Mouse (Mus musculus): ENCODE data around the gene Carns1. TPM values are rescaled to one million over a fixed set of nuclear protein-coding genes. Genes with fewer than 3 reads are reported as not detected.
"Not testable (repeated sequence)": the region's sequence is repeated elsewhere in the genome, so short reads cannot be mapped to it uniquely, and the experiment has no call there.

The Carns1 gene
- polyA plus RNA-seq, 1 experiment from 2014 or later: 2.6 TPM

- peaks cover 14% of the 10 kb centered on the region; the same call in 1 of the 2 replicates for H3K36me3 ChIP-seq (ENCODE audit: insufficient read depth, low read length)
- TF ChIP-seq CTCF (IDR thresholded peaks at IDR 0.05): peak; percentile 61
- H3K27me3 ChIP-seq (replicated peaks; ENCODE audit: insufficient read depth, low read length); H3K9me3 ChIP-seq (ENCODE audit: low read length); H3K4me2 ChIP-seq (replicated peaks; ENCODE audit: low read depth, low read length); DNase-seq (ENCODE audit: low spot score); H3K4me3 ChIP-seq (ENCODE audit: low read depth, low read length); H3K9ac ChIP-seq (replicated peaks; ENCODE audit: low read depth); H3K4me1 ChIP-seq (ENCODE audit: insufficient read depth, low read depth, low read length); H3K27ac ChIP-seq (ENCODE audit: low read length): not testable (repeated sequence)
- peak; percentile 54; the same call in 1 of the 2 replicates for ATAC-seq
- 20% methylated on average over 7 of the region's 8 CpGs for WGBS
Observed at GRCm38 (mm10) chr19:4135963-4136345, 39.3 kb downstream of the Carns1 start.

- not testable (repeated sequence) for ATAC-seq; H3K4me1 ChIP-seq (ENCODE audit: insufficient read depth, low read depth, low read length); H3K4me2 ChIP-seq (replicated peaks; ENCODE audit: low read depth, low read length); H3K9me3 ChIP-seq (ENCODE audit: low read length); H3K4me3 ChIP-seq (ENCODE audit: low read depth, low read length); H3K27ac ChIP-seq (ENCODE audit: low read length); H3K27me3 ChIP-seq (replicated peaks; ENCODE audit: insufficient read depth, low read length); DNase-seq (ENCODE audit: low spot score); H3K9ac ChIP-seq (replicated peaks; ENCODE audit: low read depth)
- peaks cover 14% of the 10 kb centered on the region; the same call in 1 of the 2 replicates for H3K36me3 ChIP-seq (ENCODE audit: insufficient read depth, low read length)
- 77% methylated on average over 6 of the region's 6 CpGs for WGBS
Observed at GRCm38 (mm10) chr19:4135229-4135962, 39.9 kb downstream of the Carns1 start.

GRCm38 (mm10) chr19:4134354-4134753 lies 40.9 kb downstream of the Carns1 start:
- H3K27ac ChIP-seq (ENCODE audit: low read length): no peak overlapping the region
- no peaks in the 10 kb centered on the region for H3K4me1 ChIP-seq (ENCODE audit: insufficient read depth, low read depth, low read length)
- H3K27me3 ChIP-seq (replicated peaks; ENCODE audit: insufficient read depth, low read length): no peaks in the 10 kb centered on the region
- ATAC-seq (no peak), DNase-seq (ENCODE audit: low spot score) (no peak)
- H3K9ac ChIP-seq (replicated peaks; ENCODE audit: low read depth): no peak overlapping the region
- WGBS: 78% methylated on average over 4 of the region's 4 CpGs
- TF ChIP-seq EP300 (IDR thresholded peaks at IDR 0.05) (no peak), CTCF (IDR thresholded peaks at IDR 0.05) (no peak)
- H3K9me3 ChIP-seq (ENCODE audit: low read length): no peaks in the 10 kb centered on the region
- no peak overlapping the region for H3K4me2 ChIP-seq (replicated peaks; ENCODE audit: low read depth, low read length)
- H3K36me3 ChIP-seq (ENCODE audit: insufficient read depth, low read length): peaks cover 17% of the 10 kb centered on the region; the same call in 1 of the 2 replicates
- no peak overlapping the region for H3K4me3 ChIP-seq (ENCODE audit: low read depth, low read length)

- Histone ChIP-seq H3K4me2 (replicated peaks; ENCODE audit: low read depth, low read length) (no peak overlapping the region), H3K4me3 (ENCODE audit: low read depth, low read length) (no peak overlapping the region), H3K4me1 (ENCODE audit: insufficient read depth, low read depth, low read length) (peaks cover 3% of the 10 kb centered on the region), H3K9ac (replicated peaks; ENCODE audit: low read depth) (no peak overlapping the region), H3K27ac (ENCODE audit: low read length) (no peak overlapping the region), H3K9me3 (ENCODE audit: low read length) (no peaks in the 10 kb centered on the region), H3K36me3 (ENCODE audit: insufficient read depth, low read length) (peaks cover 23% of the 10 kb centered on the region; the same call in 1 of the 2 replicates), H3K27me3 (replicated peaks; ENCODE audit: insufficient read depth, low read length) (no peaks in the 10 kb centered on the region)
- ATAC-seq (no peak), DNase-seq (ENCODE audit: low spot score) (no peak)
- 87% methylated on average over 2 of the region's 2 CpGs for WGBS
- TF ChIP-seq CTCF (IDR thresholded peaks at IDR 0.05) (peak; percentile 30; the same call in 1 of the 2 replicates), EP300 (IDR thresholded peaks at IDR 0.05) (no peak)
Observed at GRCm38 (mm10) chr19:4131768-4132167, 43.5 kb downstream of the Carns1 start.

- no peak for TF ChIP-seq CTCF (IDR thresholded peaks at IDR 0.05)
- ATAC-seq: no peak
Observed at GRCm38 (mm10) chr19:4131075-4131474, 44.2 kb downstream of the Carns1 start.

GRCm38 (mm10) chr19:4130106-4130505 lies 45.2 kb downstream of the Carns1 start:
- no peak overlapping the region for H3K4me3 ChIP-seq (ENCODE audit: low read depth, low read length)
- peaks cover 5% of the 10 kb centered on the region for H3K4me1 ChIP-seq (ENCODE audit: insufficient read depth, low read depth, low read length)
- H3K4me2 ChIP-seq (replicated peaks; ENCODE audit: low read depth, low read length): no peak overlapping the region
- WGBS: 81% methylated on average over 4 of the region's 4 CpGs
- no peak for ATAC-seq
- DNase-seq (ENCODE audit: low spot score): no peak
- TF ChIP-seq EP300 (IDR thresholded peaks at IDR 0.05) (no peak), CTCF (IDR thresholded peaks at IDR 0.05) (no peak)
- no peak overlapping the region for H3K27ac ChIP-seq (ENCODE audit: low read length)
- peaks cover 23% of the 10 kb centered on the region; the same call in 1 of the 2 replicates for H3K36me3 ChIP-seq (ENCODE audit: insufficient read depth, low read length)
- no peak overlapping the region for H3K9ac ChIP-seq (replicated peaks; ENCODE audit: low read depth)
- H3K27me3 ChIP-seq (replicated peaks; ENCODE audit: insufficient read depth, low read length): no peaks in the 10 kb centered on the region
- no peaks in the 10 kb centered on the region for H3K9me3 ChIP-seq (ENCODE audit: low read length)

More at GRCm38 (mm10) chr19:4131075-4131474, 44.2 kb downstream of the Carns1 start:
- WGBS: 90% methylated on average over 5 of the region's 5 CpGs
- H3K4me2 ChIP-seq (replicated peaks; ENCODE audit: low read depth, low read length): no peak overlapping the region
- H3K4me1 ChIP-seq (ENCODE audit: insufficient read depth, low read depth, low read length): peaks cover 5% of the 10 kb centered on the region
- no peak overlapping the region for H3K27ac ChIP-seq (ENCODE audit: low read length)
- H3K9ac ChIP-seq (replicated peaks; ENCODE audit: low read depth): no peak overlapping the region
- peaks cover 23% of the 10 kb centered on the region; the same call in 1 of the 2 replicates for H3K36me3 ChIP-seq (ENCODE audit: insufficient read depth, low read length)
- H3K9me3 ChIP-seq (ENCODE audit: low read length): no peaks in the 10 kb centered on the region
- no peak for DNase-seq (ENCODE audit: low spot score)
- H3K4me3 ChIP-seq (ENCODE audit: low read depth, low read length): no peak overlapping the region
- no peaks in the 10 kb centered on the region for H3K27me3 ChIP-seq (replicated peaks; ENCODE audit: insufficient read depth, low read length)
